15 mouse cellular contexts compared by ENCODE assay signal in genomic region chr8:106834899-106835298, GRCm38 (mm10). TPM values are rescaled to one million over a fixed set of nuclear protein-coding genes. Genes with fewer than 3 reads are reported as not detected.
DNase-seq lines count a peak whose midpoint lies in the region; ATAC-seq and TF ChIP-seq lines count a peak whose summit lies in the region.
"Had no signal": no experiment of that assay in that cellular context is flagged by ENCODE, and none has a peak within 500 bp of the region (broad histone marks: within the 10 kb centered on the region; RNA-seq: fewer than 3 reads in every experiment).

No protein-coding gene starts in this region.

- no peak for ATAC-seq in lung, postnatal 0 days
- no peak for ATAC-seq in heart, embryonic 13.5 days (ENCODE audit: extremely low read depth, insufficient number of reproducible peaks, low FRiP score, low TSS enrichment)
- ATAC-seq: CD4-positive, CD25-positive, alpha-beta regulatory T cell, adult 4 months; intestine, embryonic 16.5 days had no signal

- H3K27me3 ChIP-seq in lung, postnatal 0 days (replicated peaks; ENCODE audit: insufficient read depth, low read length) = no peaks in the 10 kb centered on the region
- H3K27me3 ChIP-seq in heart, embryonic 13.5 days (replicated peaks) = no peaks in the 10 kb centered on the region
- H3K27me3 ChIP-seq in thymus, adult 2 months (ENCODE audit: control insufficient read depth, insufficient read depth, low read length) = no peaks in the 10 kb centered on the region
- H3K27me3 ChIP-seq: embryonic facial prominence, embryonic 13.5 days; hindbrain, embryonic 13.5 days; liver, embryonic 13.5 days had no signal

- H3K4me3 ChIP-seq in lung, postnatal 0 days (ENCODE audit: low read depth, low read length) = no peak overlapping the region
- H3K4me3 ChIP-seq in heart, embryonic 13.5 days = no peak overlapping the region
- H3K4me3 ChIP-seq in thymus, adult 2 months (ENCODE audit: control insufficient read depth, insufficient read depth, low read length) = no peak overlapping the region
- H3K4me3 ChIP-seq: embryonic facial prominence, embryonic 13.5 days; hindbrain, embryonic 13.5 days; limb, embryonic 10.5 days; liver, embryonic 13.5 days had no signal

- no peak overlapping the region for H3K27ac ChIP-seq in lung, postnatal 0 days (ENCODE audit: low read length)
- H3K27ac ChIP-seq in heart, embryonic 13.5 days (replicated peaks) = peak overlapping the region; percentile 83
- no peak overlapping the region for H3K27ac ChIP-seq in thymus, adult 2 months (ENCODE audit: control insufficient read depth, insufficient read depth, low read length)
- H3K27ac ChIP-seq: embryonic facial prominence, embryonic 13.5 days; hindbrain, embryonic 13.5 days; limb, embryonic 10.5 days; liver, embryonic 13.5 days had no signal

- TF ChIP-seq POLR2A in thymus, adult 2 months (IDR thresholded peaks at IDR 0.05; ENCODE audit: control insufficient read depth, extremely low read depth, insufficient read depth, low read length, poor library complexity) = no peak

- no peak overlapping the region for H3K9ac ChIP-seq in lung, postnatal 0 days (replicated peaks; ENCODE audit: low read depth)
- H3K9ac ChIP-seq in heart, embryonic 13.5 days = no peak overlapping the region
- H3K9ac ChIP-seq: embryonic facial prominence, embryonic 13.5 days; hindbrain, embryonic 13.5 days; liver, embryonic 13.5 days had no signal

- DNase-seq in lung, postnatal 10 days = peak; percentile 22
- DNase-seq in lung, postnatal 0 days (ENCODE audit: low spot score) = no peak
- DNase-seq in heart, postnatal 4 days = peak; percentile 87
- DNase-seq in embryo, embryonic 10 days (ENCODE audit: low spot score) = no peak
- DNase-seq in left cerebral cortex, adult 11 months (ENCODE audit: low spot score) = no peak
- no peak for DNase-seq in thymus, adult 2 months
- DNase-seq: gastrocnemius, postnatal 14 days; liver, embryonic 13.5 days; right cerebral cortex, postnatal 25 days had no signal

- no peaks in the 10 kb centered on the region for H3K4me1 ChIP-seq in lung, postnatal 0 days (ENCODE audit: insufficient read depth, low read depth, low read length)
- peaks cover 45% of the 10 kb centered on the region for H3K4me1 ChIP-seq in heart, embryonic 13.5 days
- H3K4me1 ChIP-seq in thymus, adult 2 months (replicated peaks; ENCODE audit: control insufficient read depth, insufficient read depth, low read length) = no peaks in the 10 kb centered on the region
- H3K4me1 ChIP-seq: liver, embryonic 13.5 days had no signal

- TF ChIP-seq EP300 in lung, postnatal 0 days (IDR thresholded peaks at IDR 0.05) = no peak

- H3K36me3 ChIP-seq in lung, postnatal 0 days (ENCODE audit: insufficient read depth, low read length) = no peaks in the 10 kb centered on the region
- H3K36me3 ChIP-seq in heart, embryonic 13.5 days = no peaks in the 10 kb centered on the region
- no peaks in the 10 kb centered on the region for H3K36me3 ChIP-seq in thymus, adult 2 months (ENCODE audit: control insufficient read depth, insufficient read depth, low read length)
- H3K36me3 ChIP-seq: embryonic facial prominence, embryonic 13.5 days; hindbrain, embryonic 13.5 days; liver, embryonic 13.5 days had no signal

- H3K9me3 ChIP-seq in lung, postnatal 0 days (ENCODE audit: low read length) = no peaks in the 10 kb centered on the region
- no peaks in the 10 kb centered on the region for H3K9me3 ChIP-seq in heart, embryonic 13.5 days
- H3K9me3 ChIP-seq: embryonic facial prominence, embryonic 13.5 days; hindbrain, embryonic 13.5 days; limb, embryonic 10.5 days; liver, embryonic 13.5 days had no signal

- TF ChIP-seq CTCF in lung, postnatal 0 days (IDR thresholded peaks at IDR 0.05) = no peak
- no peak for TF ChIP-seq CTCF in thymus, adult 2 months (IDR thresholded peaks at IDR 0.05; ENCODE audit: borderline replicate concordance, control insufficient read depth, extremely low read depth, insufficient read depth, low read length, poor library complexity)

- 44% methylated on average over 1 of the region's 1 CpGs for WGBS in lung, postnatal 0 days
- 11% methylated on average over 1 of the region's 1 CpGs for WGBS in heart, embryonic 13.5 days
- WGBS in thymus, adult 2 months = 61% methylated on average over 1 of the region's 1 CpGs

- no peak overlapping the region for H3K4me2 ChIP-seq in lung, postnatal 0 days (replicated peaks; ENCODE audit: low read depth, low read length)
- peak overlapping the region; percentile 25; the same call in 1 of the 2 replicates for H3K4me2 ChIP-seq in heart, embryonic 13.5 days
- H3K4me2 ChIP-seq: embryonic facial prominence, embryonic 13.5 days; hindbrain, embryonic 13.5 days; liver, embryonic 13.5 days had no signal

RNA-seq across cellular contexts. Expression of gene Has3, which starts 35.1 kb away (rescaled TPM):
- polyA plus RNA-seq in lung, postnatal 0 days (2015; fragmentation: Nextera tagmentation; extraction: Ambion mirVana) = 0.13 and 0.32 TPM in 2 replicates
- polyA plus RNA-seq in heart, embryonic 13.5 days (2015; fragmentation: Nextera tagmentation; extraction: Ambion mirVana) = 0.04 and 0.18 TPM in 2 replicates
- total RNA-seq in heart, postnatal 4 days (2021) = 1 to 10 TPM; 1.3 to 2.4 TPM
- polyA plus RNA-seq in thymus, adult 2 months (2012; rRNA removed) = 1.4 and 2.0 TPM in 2 replicates

RNA-seq across cellular contexts. Expression of gene Utp4, which starts 58.5 kb away (rescaled TPM):
- polyA plus RNA-seq in lung, postnatal 0 days (2015; fragmentation: Nextera tagmentation; extraction: Ambion mirVana) = 25.4 and 26.7 TPM in 2 replicates
- polyA plus RNA-seq in heart, embryonic 13.5 days (2015; fragmentation: Nextera tagmentation; extraction: Ambion mirVana) = 43.6 and 47.1 TPM in 2 replicates
- total RNA-seq in heart, postnatal 4 days (2021) = 10 to 100 TPM; 25.1 to 30.1 TPM
- polyA plus RNA-seq in thymus, adult 2 months (2012; rRNA removed) = 35.8 and 36.6 TPM in 2 replicates

Comparison
In these comparisons a context has a peak if more than half of its experiments do, and no peak if none do; other contexts are left out.
1. DNase-seq: peak in lung, postnatal 10 days (single experiment) and heart, postnatal 4 days (single experiment); none in lung, postnatal 0 days (single experiment), embryo, embryonic 10 days (single experiment), left cerebral cortex, adult 11 months (single experiment) and thymus, adult 2 months (single experiment).